Mouse (Mus musculus) heart, postnatal 10 days (tissue): ENCODE data around the gene B230118H07Rik. TPM values are rescaled to one million over a fixed set of nuclear protein-coding genes. Genes with fewer than 3 reads are reported as not detected.
A peak's percentile ranks its signal among the peaks of the same experiment; 100 is the strongest.

Source experiments
- DNase-seq, 2 experiments: peaks; one replicate each; pipeline ENCODE4 v3.0.0; 2021
- intact Hi-C: fragments of 180-260 bp; cut with DNase I; formaldehyde crosslinking; loops from one replicate; pipeline ENCODE4 v1.15.1; 2025
- total RNA-seq, 2 experiments: library from RNA; stranded (reverse); gene quantifications; 2 replicates each; pipeline ENCODE4 v1.2.3; 2021

The B230118H07Rik gene
- total RNA-seq, 2 experiments from 2014 or later, result 54.1 to 59.9 TPM

- intact Hi-C loops, result no loop called here
- DNase-seq, result no peak
Measured at GRCm38 (mm10) chr2:101645841-101646240, 3.5 kb downstream of the B230118H07Rik start.

GRCm38 (mm10) chr2:101639840-101640350 lies 9.4 kb downstream of the B230118H07Rik start:
- no peak for DNase-seq
- intact Hi-C loops, result no loop called here

DNA sequence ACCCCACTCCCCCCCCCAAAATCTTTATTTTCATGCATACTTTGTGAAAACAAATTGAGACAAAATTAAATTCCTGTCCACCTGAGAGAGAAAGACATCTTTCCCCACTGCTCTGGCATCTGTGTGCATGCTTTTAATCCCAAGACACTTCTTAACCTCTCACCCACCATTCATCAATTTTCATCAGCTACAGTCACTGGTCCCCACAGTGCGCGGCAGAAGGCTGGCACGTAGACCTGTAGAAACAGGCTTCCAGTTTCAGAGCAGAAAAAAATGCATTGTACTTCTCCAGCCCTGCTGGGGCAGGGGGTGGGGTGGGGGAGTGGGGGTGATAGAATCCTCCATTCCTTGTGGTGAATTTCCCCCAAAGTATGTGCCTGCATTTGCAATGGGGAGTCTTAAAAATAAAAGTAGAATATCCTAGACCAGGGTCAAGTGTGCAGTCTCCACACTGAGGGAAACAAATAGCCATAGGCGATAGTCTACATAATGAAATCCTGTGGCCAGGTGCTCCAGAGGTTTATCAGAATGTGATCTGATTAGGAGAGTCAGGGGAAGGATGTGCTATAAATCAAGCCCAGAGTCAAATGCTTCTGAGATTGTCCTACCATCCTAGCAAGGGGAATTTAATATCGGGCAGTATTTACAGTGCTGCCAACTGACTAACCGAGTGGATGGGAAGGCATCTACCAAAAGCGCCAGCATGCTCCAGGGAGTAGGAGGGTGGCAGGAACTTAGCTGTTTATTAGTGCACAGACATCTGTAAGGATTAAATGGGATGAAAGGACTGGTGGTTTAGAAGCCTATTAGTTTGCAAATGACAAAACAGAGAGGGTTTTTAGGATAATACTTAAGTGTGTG lies 10.1 kb downstream of the B230118H07Rik start:
- intact Hi-C loops, result no loop called here
- DNase-seq, result no peak

DNA sequence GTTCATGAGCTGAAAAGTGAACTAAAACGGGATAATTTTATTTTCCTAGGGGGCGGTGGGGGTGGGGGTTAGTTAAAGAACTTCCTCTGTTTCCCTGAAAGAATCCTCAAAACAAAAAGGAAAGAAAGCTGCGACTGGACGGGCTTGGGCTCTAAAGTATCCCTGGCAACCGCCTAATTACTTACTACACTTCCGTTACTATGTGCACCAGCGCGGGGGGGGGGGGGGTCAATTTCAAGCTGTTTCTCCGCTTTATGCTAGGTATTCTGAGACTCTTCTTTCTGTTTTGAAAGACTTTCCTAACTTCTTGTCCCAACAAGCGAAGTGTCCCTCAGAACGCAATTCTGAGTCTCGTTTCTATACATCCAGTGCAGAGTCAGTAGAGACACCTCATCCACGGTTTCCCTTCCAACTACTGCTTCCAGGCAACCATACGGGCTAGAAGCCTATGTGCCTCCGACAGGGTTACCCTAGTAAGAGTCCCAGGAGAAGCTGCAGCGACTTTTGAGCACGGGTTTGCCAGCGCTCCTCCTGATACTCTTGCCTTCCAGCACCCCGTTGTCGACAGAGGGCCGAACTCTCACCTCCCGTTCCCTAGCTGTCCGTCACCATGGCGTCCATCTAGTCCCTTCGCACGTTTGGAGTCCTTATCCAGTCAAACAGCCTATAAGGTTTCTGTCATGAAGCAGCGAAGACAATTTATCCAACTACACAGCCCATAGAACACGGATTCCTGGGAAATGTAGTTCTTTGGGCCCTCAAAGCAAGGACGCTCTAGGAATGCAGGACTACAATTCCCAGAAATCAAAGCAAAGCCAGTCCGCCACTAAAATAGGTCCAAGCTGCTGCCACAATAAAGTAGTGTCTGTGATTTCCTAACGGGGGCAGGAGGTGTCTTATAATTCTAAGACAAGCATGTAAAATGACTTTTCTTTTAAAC lies 20.8 kb downstream of the B230118H07Rik start:
- DNase-seq, result peak; percentile 91 to 94
- intact Hi-C loops, result no loop called here

DNA sequence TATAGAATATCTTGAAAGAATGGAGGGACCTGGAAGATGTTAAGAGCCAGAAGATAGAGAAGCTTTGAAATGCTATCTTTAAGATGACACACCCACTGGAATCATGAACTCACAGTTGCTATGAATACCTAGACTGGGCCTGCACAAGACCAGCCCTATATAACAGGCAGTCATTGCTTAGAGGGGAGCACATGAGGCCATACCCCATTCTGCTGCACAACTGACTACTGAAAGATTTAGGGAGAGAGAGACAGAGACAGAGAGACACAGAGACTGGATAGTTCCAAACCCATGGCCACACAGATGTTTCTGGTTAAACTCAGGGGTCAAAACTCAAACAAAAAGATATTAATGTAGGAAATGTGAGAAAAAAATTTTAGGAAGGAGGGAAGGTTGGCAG lies 22.1 kb downstream of the B230118H07Rik start:
- no peak for DNase-seq
- intact Hi-C loops, result no loop called here

DNA sequence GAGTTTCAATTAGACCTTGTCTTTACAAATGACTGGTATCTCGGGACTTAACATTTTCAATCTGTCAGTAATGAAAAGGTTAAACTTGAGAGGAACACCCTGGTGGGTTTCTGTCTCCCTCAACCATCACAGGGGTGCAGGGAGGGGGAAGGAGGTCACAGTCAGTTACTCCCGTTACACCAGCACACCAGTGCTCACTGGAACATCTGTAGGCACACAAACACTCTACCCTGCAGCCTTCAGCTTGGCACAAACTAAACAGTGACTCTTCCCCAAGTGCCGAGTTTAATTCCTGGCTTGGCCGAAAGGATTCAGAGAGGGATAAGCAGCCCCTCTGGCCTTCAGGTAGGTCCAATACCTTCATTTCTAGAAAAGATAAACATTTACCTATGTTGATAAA lies 24.8 kb downstream of the B230118H07Rik start, which contains the start of gene Rag2:
Rag2 (plus strand) TSS at position 193 of the 400 bp plus-strand sequence.
- no peak for DNase-seq
- intact Hi-C loops, result no loop called here

- intact Hi-C loops, result no loop called here
- DNase-seq, result no peak
Measured at GRCm38 (mm10) chr2:101624011-101624410, 25.3 kb downstream of the B230118H07Rik start.

DNA sequence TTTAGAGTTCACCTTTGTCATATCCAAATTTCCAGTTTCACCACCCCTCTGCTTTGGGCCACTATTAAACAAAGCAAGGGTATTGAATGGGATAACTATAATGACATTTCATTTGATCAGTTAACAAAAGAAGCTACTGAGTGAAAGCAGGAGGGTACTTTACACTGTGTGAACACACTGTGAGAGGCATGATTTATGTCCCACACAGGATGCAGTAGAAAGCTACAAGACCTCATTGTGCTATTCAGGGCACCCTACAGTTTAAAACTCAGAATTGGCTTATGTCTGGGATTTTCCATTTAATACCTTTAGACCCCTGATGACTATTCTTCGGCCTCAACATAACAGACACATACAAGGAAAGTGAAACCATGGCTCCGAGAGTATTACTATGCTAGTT lies 26.3 kb downstream of the B230118H07Rik start:
- intact Hi-C loops, result no loop called here

GRCm38 (mm10) chr2:101621611-101622010 lies 27.7 kb downstream of the B230118H07Rik start:
- no peak for DNase-seq
- intact Hi-C loops, result no loop called here

More for the DNA sequence above, 26.3 kb downstream of the B230118H07Rik start:
- DNase-seq, result no peak

DNA sequence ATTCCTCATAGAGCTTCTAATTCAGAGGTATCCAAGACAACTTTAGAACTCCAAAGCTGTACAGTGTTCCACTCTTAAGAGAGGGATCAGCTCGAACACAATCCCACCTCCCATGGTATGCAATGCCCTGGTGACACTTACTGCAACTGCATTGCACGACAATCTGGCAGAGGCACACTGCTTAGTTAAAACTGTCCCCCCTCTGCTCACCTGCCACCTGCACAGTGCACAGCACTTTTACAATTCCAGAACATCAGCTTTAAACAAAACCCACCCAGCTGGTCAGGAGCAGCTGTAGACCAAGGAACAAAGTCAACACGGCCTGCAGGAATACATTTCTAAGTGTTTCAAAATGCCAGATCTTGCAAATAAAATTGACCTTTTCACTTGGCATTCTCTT lies 28.4 kb downstream of the B230118H07Rik start:
- DNase-seq, result no peak
- intact Hi-C loops, result no loop called here

GRCm38 (mm10) chr2:101618373-101618772 lies 31.0 kb downstream of the B230118H07Rik start:
- DNase-seq, result no peak
- intact Hi-C loops, result no loop called here

DNA sequence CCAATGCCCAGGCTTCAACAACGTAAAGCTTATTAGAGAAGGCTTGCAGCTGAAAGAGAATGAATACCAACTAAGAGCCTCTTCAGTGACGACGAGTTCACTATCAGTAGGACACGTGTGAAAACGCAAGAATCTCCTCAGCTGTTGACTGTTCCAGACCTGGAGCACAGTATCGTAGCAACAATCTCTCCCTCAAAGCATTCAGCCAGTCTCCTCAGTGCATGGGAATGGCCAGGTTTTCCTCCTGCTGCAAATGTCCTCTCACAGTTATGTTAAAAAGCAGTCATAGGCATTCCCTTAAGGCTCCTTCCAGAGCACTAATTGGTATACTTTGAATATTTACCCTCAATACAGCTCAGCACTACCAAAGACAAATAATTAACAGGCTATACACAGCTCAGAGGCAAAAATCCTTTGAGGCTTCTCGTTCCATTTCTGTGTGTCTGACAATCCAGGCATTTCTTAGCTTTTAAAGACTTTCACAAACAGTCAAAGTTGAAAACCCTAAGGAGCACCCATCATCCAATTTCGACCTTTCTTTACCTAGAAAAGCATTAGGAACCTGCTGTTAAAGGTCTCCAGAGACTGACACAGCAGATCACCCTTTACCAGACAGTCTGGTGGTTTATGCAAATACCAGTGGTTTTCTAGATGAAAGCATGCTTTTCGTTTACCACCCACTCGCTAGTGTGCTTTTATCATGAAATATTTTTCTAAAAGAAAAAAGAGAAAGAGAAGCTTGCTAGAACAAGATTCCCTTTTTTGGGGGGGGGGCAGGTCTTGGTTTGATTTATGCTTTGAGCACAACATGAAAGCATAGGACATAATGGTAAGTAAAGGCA lies 33.6 kb downstream of the B230118H07Rik start:
- DNase-seq, result no peak

GRCm38 (mm10) chr2:101610861-101611260 lies 38.5 kb downstream of the B230118H07Rik start:
- DNase-seq, result no peak
- intact Hi-C loops, result no loop called here

More for the DNA sequence above, 33.6 kb downstream of the B230118H07Rik start:
- intact Hi-C loops, result no loop called here

DNA sequence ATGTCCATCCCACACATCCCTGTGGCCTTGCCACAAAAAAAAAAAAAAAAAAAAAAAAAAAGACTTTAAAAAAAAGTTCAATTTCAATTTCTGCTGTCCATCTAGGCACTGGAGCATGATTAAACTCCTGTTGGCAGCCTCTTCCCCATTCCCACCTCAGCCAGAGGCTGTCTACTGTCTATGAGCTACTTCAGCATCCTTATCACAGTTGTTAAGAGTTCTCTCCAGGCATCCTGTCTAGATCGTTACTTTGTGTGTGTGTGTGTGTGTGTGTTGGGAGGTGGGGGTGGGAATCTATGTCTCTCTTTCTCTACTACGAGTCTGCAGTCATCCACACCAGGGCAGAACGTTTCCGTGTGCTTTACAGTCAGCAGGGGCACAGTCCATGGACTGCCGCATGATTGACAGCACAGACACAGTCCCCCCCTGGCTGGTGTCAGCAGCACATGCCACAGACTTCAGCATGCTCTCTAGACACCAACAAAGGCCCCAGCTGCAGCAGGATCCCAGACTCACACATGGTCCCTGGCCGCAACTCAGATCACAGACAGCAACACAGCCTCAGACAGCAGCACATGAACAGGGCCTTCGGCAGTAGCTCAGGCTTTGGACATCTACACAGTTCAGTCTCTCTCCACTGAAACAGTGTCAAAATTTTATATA lies 41.0 kb downstream of the B230118H07Rik start:
- intact Hi-C loops, result no loop called here
- no peak for DNase-seq

- DNase-seq, result no peak
- intact Hi-C loops, result no loop called here
Measured at GRCm38 (mm10) chr2:101603099-101603498, 46.2 kb downstream of the B230118H07Rik start.

DNA sequence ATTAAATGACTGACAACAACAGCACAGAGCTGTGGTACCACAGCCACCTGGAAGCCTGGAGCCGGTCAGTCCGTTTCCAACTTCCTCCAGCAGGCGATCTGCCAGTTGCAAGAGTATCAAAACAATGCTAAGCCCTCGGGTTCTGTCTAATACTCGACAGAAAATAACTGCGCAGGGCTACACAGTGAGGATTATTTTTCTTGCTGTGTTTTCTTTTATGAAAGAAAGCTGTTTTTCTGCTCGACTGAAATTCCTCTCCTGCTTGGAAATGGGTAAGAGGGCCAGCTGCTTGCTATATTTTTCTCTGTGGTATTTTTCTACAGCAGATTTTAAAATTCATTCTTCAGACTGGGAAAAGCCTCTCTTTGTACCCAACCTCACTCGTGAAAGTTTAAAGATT lies 48.6 kb downstream of the B230118H07Rik start:
- peak; percentile 64 for DNase-seq
- intact Hi-C loops, result no loop called here

- intact Hi-C loops, result loop anchor here (2.0 kb wide), 1 partner anchor 54 kb away; no protein-coding TSS in a partner anchor
- peak; percentile 17 to 35 for DNase-seq
Measured at GRCm38 (mm10) chr2:101598190-101599181, 50.8 kb downstream of the B230118H07Rik start.

GRCm38 (mm10) chr2:101597186-101597585 lies 52.1 kb downstream of the B230118H07Rik start:
- no peak for DNase-seq
- intact Hi-C loops, result no loop called here
